Mouse (Mus musculus): ENCODE measurements at regions not wholly inside any gene's neighbourhood (a gene's known extent, or its start where the extent isn't known, plus 50 kb on each side); places are given as distances from the start of the nearest gene placed in this dataset.
A peak's percentile ranks its signal among the peaks of the same experiment; 100 is the strongest.

DNA sequence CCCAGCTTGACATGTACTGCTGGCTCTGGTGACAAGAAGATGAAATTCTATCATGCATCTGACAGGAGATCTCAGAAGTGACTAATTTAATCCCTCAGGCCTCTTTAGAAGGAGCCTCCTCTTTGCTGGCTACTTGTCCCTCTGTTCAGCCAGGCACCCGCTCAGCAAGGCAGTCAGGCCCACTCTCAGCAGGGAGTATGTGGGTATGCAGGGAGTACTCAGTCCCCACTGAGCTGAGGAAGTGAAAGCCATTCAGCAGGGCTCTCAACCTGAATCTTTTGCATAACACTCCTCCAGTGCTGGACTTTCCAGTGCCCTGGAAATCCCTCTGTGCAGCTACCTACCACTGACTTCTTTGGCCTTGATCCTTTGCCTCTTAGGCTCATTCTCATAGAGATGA lies 201.3 kb downstream of the Rybp start:
- WGBS = 24% methylated on average over 1 of the region's 1 CpGs
- H3K27ac ChIP-seq = no peak overlapping the region

DNA sequence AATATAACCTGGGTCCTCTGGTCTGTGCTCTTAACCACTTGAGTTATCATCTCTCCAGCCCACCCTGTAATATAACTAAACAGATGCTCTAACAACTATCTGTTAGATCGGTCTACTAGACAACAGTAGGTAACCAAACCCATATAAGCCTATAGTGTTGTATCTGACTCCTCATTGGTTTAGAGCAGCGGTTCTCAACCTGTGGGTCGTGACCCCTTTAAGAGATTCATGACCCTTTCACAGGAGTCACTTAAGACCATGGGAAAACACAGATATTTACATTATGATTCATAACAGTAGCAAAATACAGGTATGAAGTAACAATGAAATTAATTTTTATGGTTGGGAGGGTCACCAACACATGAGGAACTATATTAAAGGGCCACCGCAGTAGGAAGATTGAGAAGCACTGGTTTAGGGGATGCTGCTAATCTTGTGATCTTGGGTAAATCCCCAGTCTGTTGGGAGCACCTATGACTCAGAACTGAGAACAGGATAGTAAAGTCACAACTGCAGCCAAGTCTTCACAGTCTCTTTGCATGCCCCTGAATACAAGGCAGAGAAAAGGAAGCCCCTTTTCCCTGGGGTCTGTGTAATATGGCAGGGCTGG lies 203.3 kb downstream of the Rybp start:
- Histone ChIP-seq H3K27ac (no peak overlapping the region), H3K36me3 (no peaks in the 10 kb centered on the region), H3K9me3 (replicated peaks) (0 out of 2 replicates have a peak, but pooled peaks cover 4% of the 10 kb centered on the region), H3K27me3 (no peaks in the 10 kb centered on the region; the same call in 1 of the 2 replicates), H3K4me1 (0 out of 2 replicates have a peak, but pooled peaks cover 3% of the 10 kb centered on the region), H3K4me2 (replicated peaks) (no peak overlapping the region), H3K4me3 (no peak overlapping the region), H3K9ac (no peak overlapping the region)
- 97% methylated on average over 4 of the region's 4 CpGs for WGBS
- ATAC-seq (ENCODE audit: low FRiP score) = no peak

More for the DNA sequence above, 201.3 kb downstream of the Rybp start:
- Histone ChIP-seq H3K9me3 (replicated peaks) (0 out of 2 replicates have a peak, but pooled peaks cover 4% of the 10 kb centered on the region), H3K27me3 (peaks cover 6% of the 10 kb centered on the region; the same call in 1 of the 2 replicates), H3K4me3 (no peak overlapping the region), H3K4me1 (0 out of 2 replicates have a peak, but pooled peaks cover 3% of the 10 kb centered on the region), H3K36me3 (no peaks in the 10 kb centered on the region), H3K4me2 (replicated peaks) (no peak overlapping the region), H3K9ac (no peak overlapping the region)
- ATAC-seq (ENCODE audit: low FRiP score) = no peak

DNA sequence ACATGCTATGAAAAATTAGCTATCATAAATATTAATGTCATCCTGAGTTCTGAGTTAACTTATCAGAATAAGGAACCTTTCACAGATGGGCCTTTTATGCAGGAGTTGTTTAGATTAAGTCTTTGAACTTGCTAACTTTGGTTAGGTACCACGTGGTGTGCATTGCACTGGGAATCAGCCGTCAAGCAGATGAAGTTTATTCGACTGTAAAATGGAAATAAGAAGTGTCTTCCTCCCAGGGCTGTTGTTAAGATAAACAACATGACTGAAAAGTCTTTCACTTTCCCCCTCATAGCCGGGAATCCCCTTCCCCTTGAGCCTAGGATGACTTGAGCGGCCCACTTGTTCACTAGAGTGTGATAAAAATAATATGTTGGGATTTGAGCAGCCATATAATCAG lies 204.2 kb downstream of the Rybp start:
- no peak for ATAC-seq (ENCODE audit: low FRiP score)
- no peaks in the 10 kb centered on the region for H3K27me3 ChIP-seq
- H3K4me1 ChIP-seq = 0 out of 2 replicates have a peak, but pooled peaks cover 3% of the 10 kb centered on the region
- no peak overlapping the region for H3K4me2 ChIP-seq (replicated peaks)
- H3K27ac ChIP-seq = no peak overlapping the region
- WGBS = 83% methylated on average over 5 of the region's 5 CpGs
- H3K36me3 ChIP-seq = no peaks in the 10 kb centered on the region
- H3K9me3 ChIP-seq (replicated peaks) = 0 out of 2 replicates have a peak, but pooled peaks cover 4% of the 10 kb centered on the region
- no peak overlapping the region for H3K9ac ChIP-seq
- H3K4me3 ChIP-seq = no peak overlapping the region

DNA sequence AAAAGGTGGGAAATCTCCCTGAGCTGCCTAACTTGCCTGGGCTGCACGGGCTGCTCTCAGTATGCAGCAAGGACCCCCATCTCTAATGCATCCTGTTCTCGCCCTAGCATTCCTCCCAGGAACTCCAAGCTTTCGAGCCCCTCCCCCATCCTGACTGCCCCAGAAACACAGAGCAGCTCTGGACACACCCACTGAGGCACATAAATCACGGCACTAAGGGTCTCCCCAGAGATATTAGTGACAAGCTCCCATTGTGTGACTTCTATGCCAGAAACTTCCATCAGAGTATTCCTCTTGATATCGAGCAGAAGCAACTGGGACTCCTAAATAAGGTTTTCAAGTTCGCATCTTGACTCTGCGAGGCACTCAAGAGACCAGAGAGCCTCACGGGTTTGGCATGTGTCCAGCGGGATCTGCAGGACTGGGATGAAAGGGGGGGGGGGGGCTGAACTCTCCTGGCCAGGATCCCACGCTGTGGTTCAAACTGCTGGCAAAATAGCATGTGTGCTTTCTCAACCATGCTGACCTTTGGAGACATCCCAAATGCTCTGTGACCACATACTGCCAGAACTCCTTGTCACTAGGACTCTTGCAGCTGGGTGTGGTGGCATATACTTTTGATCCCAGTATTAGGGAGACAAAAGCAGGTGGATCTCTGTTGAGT lies 212.5 kb downstream of the Rybp start:
- Histone ChIP-seq H3K4me3 (no peak overlapping the region), H3K27ac (no peak overlapping the region), H3K4me2 (replicated peaks) (0 out of 2 replicates have a peak overlapping the region, but pooled peaks have one; percentile 16), H3K4me1 (peaks cover 30% of the 10 kb centered on the region), H3K27me3 (peaks cover 3% of the 10 kb centered on the region; the same call in 1 of the 2 replicates), H3K36me3 (no peaks in the 10 kb centered on the region), H3K9ac (no peak overlapping the region), H3K9me3 (replicated peaks) (no peaks in the 10 kb centered on the region; the same call in 1 of the 2 replicates)
- 13% methylated on average over 10 of the region's 10 CpGs for WGBS
- ATAC-seq (ENCODE audit: low FRiP score) = peak; percentile 72

DNA sequence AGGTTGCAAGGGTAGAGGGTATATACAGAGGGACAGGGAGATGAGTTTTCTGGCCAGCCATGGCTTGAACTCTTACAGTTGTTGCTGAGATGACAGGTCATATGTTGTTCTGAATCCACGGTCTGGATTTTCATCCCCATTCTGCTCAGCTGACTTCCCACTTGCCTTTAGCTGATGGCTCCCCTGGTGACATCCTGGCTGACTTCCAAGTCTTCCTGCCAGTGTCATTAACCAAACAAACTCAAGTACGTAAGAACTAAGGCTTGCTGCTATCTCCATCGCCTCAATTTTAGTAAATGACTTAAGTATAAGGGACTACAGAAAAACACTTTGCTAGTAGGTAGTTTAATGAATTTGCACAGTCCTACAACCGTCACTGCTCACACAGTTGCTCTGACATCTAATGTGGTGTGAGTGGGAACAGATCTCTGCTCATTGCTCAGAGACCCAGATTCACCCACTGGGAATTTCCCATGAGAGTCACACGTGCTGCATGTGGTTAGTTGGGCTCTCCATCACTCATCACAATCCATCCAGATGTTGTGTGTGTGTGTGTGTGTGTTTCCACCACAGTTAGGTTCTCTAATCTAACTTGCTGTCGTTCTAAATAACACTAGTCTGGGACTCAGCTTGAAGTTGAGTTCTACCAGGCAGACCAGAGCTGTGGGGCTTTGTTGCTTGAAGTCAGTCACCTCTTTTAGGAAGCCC lies 214.9 kb downstream of the Rybp start:
- 60% methylated on average over 6 of the region's 6 CpGs for WGBS
- Histone ChIP-seq H3K27ac (no peak overlapping the region), H3K4me1 (peaks cover 30% of the 10 kb centered on the region), H3K9ac (no peak overlapping the region), H3K4me2 (replicated peaks) (no peak overlapping the region), H3K36me3 (no peaks in the 10 kb centered on the region), H3K9me3 (replicated peaks) (no peaks in the 10 kb centered on the region; the same call in 1 of the 2 replicates), H3K4me3 (no peak overlapping the region), H3K27me3 (peaks cover 3% of the 10 kb centered on the region; the same call in 1 of the 2 replicates)
- ATAC-seq (ENCODE audit: low FRiP score) = no peak

DNA sequence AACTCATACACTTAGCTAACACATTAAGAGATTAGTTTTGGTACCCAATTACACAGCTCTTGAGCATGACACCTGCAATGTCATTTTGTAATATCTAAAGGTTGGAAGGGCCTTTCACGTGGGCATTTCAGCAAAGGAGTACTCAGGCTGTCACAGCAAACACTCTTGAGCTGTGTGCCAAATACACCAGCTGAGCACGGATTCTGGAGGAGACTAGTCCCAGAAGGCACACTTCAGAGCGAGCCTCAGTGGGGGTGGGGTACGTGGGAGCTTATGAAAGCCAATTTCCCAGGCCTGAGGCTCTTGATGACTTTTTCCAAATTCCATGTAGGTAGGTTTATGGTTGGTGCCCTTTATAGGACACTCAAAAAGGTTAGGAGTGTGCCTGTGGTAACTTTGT lies 218.1 kb downstream of the Rybp start:
- Histone ChIP-seq H3K4me3 (no peak overlapping the region), H3K4me2 (replicated peaks) (no peak overlapping the region), H3K9me3 (replicated peaks) (no peaks in the 10 kb centered on the region), H3K27ac (no peak overlapping the region), H3K36me3 (no peaks in the 10 kb centered on the region), H3K9ac (no peak overlapping the region), H3K27me3 (peaks cover 3% of the 10 kb centered on the region; the same call in 1 of the 2 replicates), H3K4me1 (peaks cover 16% of the 10 kb centered on the region)
- no peak for ATAC-seq (ENCODE audit: low FRiP score)
- WGBS = 80% methylated on average over 4 of the region's 4 CpGs

DNA sequence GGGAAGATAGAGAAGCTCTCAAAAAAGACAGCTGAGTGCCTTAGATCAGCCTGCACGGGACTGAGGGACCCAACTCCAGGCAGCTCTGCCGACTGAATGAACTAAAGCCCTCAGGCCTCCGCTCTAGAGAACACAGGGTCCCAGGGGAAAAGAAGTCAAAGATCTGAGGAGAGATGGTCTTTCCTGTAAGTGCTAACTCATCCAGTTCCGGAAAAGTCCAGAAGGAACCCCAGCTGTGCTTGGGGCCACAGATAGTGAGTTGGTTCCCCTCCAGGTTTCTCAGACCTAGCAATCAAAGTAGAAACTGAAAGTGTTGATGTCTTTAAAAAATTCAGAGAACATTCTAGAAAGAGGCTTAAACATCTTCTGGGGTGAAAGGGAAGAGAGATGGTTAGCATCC lies 220.0 kb downstream of the Rybp start:
- no peaks in the 10 kb centered on the region for H3K36me3 ChIP-seq
- no peaks in the 10 kb centered on the region for H3K9me3 ChIP-seq (replicated peaks)
- no peak overlapping the region for H3K4me3 ChIP-seq
- 83% methylated on average over 4 of the region's 4 CpGs for WGBS
- H3K9ac ChIP-seq = no peak overlapping the region
- peaks cover 6% of the 10 kb centered on the region; the same call in 1 of the 2 replicates for H3K4me1 ChIP-seq
- no peak overlapping the region for H3K27ac ChIP-seq
- ATAC-seq (ENCODE audit: low FRiP score) = no peak
- no peak overlapping the region for H3K4me2 ChIP-seq (replicated peaks)
- H3K27me3 ChIP-seq = peaks cover 3% of the 10 kb centered on the region; the same call in 1 of the 2 replicates

DNA sequence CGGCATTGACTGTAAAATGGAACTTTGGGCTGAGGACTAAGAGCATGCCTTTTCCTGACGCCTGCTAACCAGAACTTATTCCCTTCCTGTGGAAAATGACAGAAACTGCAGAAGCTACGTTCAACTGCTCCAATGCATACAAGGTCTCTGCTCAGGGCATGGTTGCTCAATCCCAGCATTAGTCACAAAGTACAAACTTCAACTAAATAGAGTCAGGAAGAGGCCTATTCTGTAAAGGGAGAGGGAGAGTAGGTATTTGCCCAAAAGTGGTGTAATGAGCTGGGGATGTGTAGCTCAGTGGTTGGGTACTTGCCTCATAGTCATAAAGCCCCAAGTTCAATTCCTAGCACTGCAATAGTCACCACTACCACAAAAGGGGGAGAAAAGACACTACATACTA lies 221.7 kb downstream of the Rybp start:
- no peak overlapping the region for H3K4me2 ChIP-seq (replicated peaks)
- peaks cover 3% of the 10 kb centered on the region; the same call in 1 of the 2 replicates for H3K27me3 ChIP-seq
- H3K36me3 ChIP-seq = no peaks in the 10 kb centered on the region
- no peak for ATAC-seq (ENCODE audit: low FRiP score)
- no peak overlapping the region for H3K4me3 ChIP-seq
- no peak overlapping the region for H3K9ac ChIP-seq
- WGBS = 90% methylated on average over 3 of the region's 3 CpGs
- H3K9me3 ChIP-seq (replicated peaks) = no peaks in the 10 kb centered on the region
- 0 out of 2 replicates have a peak, but pooled peaks cover 2% of the 10 kb centered on the region for H3K4me1 ChIP-seq
- no peak overlapping the region for H3K27ac ChIP-seq

DNA sequence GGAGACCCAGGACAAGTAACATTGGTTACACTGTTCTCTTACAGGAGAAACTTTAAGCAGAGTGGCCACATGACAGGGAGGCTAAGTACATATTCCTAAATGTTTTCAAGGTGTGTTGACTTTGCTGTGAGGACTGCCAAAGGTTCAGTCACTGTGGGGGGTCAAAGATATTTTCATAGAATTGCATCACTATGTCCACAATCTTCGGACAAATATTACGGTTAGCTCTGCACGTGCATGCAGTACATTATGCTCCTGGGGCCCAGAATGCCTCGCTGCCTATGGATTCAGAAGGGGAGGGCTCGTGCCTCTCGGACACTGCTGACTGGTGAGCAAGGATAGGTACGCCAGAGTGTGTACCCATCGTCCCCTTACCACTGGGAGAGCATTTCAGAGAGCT lies 224.3 kb downstream of the Rybp start:
- 71% methylated on average over 8 of the region's 8 CpGs for WGBS
- no peak for ATAC-seq (ENCODE audit: low FRiP score)
- no peak overlapping the region for H3K4me2 ChIP-seq (replicated peaks)
- H3K27ac ChIP-seq = no peak overlapping the region
- H3K36me3 ChIP-seq = no peaks in the 10 kb centered on the region
- H3K9me3 ChIP-seq (replicated peaks) = no peaks in the 10 kb centered on the region
- peaks cover 11% of the 10 kb centered on the region for H3K4me1 ChIP-seq
- peaks cover 10% of the 10 kb centered on the region for H3K27me3 ChIP-seq
- no peak overlapping the region for H3K4me3 ChIP-seq
- no peak overlapping the region for H3K9ac ChIP-seq

DNA sequence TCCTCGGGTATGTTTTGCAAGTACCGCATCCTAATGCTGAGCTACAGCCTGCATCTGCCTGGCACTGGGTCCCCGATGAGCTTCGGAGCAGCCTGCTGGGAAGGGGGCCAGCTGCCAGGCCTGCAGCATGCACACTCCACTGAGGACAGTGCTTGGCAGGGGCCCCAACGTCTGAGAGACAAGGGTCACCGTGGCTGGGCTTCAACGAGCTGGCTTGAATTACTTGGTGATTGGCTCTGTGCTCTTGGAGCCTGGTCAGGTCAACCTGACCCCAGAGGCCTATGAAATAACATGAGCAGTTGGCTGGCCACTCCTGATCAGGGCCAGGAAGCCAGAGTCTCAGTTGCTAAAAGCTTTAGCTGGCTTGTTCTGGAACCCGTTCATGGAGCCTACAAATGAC lies 227.5 kb downstream of the Rybp start:
- Histone ChIP-seq H3K9me3 (replicated peaks) (no peaks in the 10 kb centered on the region), H3K9ac (no peak overlapping the region), H3K4me2 (replicated peaks) (no peak overlapping the region), H3K27ac (no peak overlapping the region), H3K4me3 (no peak overlapping the region), H3K4me1 (peaks cover 11% of the 10 kb centered on the region), H3K27me3 (peaks cover 30% of the 10 kb centered on the region), H3K36me3 (no peaks in the 10 kb centered on the region)
- 52% methylated on average over 8 of the region's 8 CpGs for WGBS
- ATAC-seq (ENCODE audit: low FRiP score) = no peak

DNA sequence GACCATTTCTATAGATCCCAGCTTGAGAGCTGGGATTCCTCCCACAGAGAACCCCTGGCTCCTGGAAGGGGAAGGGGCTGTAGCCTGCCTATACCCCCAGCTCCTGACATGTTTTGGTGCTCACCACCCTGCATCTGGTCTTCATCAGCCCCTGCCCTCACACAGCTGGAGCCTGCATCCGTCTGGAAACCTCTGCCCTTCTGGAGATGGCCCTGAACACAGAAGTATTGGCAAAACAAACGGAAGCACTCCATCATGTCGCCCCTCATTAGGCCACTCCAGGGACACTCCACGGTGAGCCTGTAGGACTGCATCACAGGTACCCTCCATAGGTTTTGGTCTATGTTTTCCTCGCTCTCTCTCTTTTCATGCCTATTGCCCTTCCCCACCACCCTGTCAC lies 231.3 kb downstream of the Rybp start:
- H3K9me3 ChIP-seq (replicated peaks) = no peaks in the 10 kb centered on the region
- H3K27me3 ChIP-seq = peaks cover 63% of the 10 kb centered on the region
- 54% methylated on average over 5 of the region's 5 CpGs for WGBS
- H3K9ac ChIP-seq = no peak overlapping the region
- no peak for ATAC-seq (ENCODE audit: low FRiP score)
- no peak overlapping the region for H3K27ac ChIP-seq
- H3K4me3 ChIP-seq = no peak overlapping the region
- H3K4me1 ChIP-seq = peaks cover 17% of the 10 kb centered on the region
- no peak overlapping the region for H3K4me2 ChIP-seq (replicated peaks)
- no peaks in the 10 kb centered on the region for H3K36me3 ChIP-seq

Data from hindbrain, embryonic 12.5 days (tissue).